Mouse (Mus musculus) kidney, adult 9 months (tissue): ENCODE measurements at regions not wholly inside any gene's neighbourhood (a gene's known extent, or its start where the extent isn't known, plus 50 kb on each side); places are given as distances from the start of the nearest gene placed in this dataset.

ENCODE experiments used
- DNase-seq: peaks from one replicate; pipeline ENCODE4 v3.0.0; 2022

- no peak for DNase-seq
These were observed 349.5 kb downstream of the Ajap1 start for GRCm38 (mm10) chr4:153133147-153133546.

GRCm38 (mm10) chr4:153129345-153129744, 353.3 kb downstream of the Ajap1 start:
- no peak for DNase-seq

- DNase-seq = no peak
These were observed 354.4 kb downstream of the Ajap1 start for GRCm38 (mm10) chr4:153128162-153128561.

- DNase-seq = no peak
These were observed 362.1 kb downstream of the Ajap1 start for GRCm38 (mm10) chr4:153120480-153120879.

- peak; percentile 66 for DNase-seq
These were observed 362.9 kb downstream of the Ajap1 start for GRCm38 (mm10) chr4:153119647-153120102.

- DNase-seq = peak; percentile 49
These were observed 363.6 kb downstream of the Ajap1 start for GRCm38 (mm10) chr4:153118824-153119646.

GRCm38 (mm10) chr4:153114998-153115397, 367.6 kb downstream of the Ajap1 start:
- DNase-seq = no peak

GRCm38 (mm10) chr4:153113577-153113976, 369.0 kb downstream of the Ajap1 start:
- DNase-seq = no peak

GRCm38 (mm10) chr4:153110291-153110746, 372.3 kb downstream of the Ajap1 start:
- peak; percentile 65 for DNase-seq

- no peak for DNase-seq
These were observed 384.0 kb downstream of the Ajap1 start for GRCm38 (mm10) chr4:153098591-153098990.

- no peak for DNase-seq
These were observed 385.0 kb downstream of the Ajap1 start for GRCm38 (mm10) chr4:153097601-153098000.

- DNase-seq = no peak
These were observed 389.5 kb downstream of the Ajap1 start for GRCm38 (mm10) chr4:153093129-153093528.

- DNase-seq = no peak
These were observed 400.4 kb downstream of the Ajap1 start for GRCm38 (mm10) chr4:153082166-153082565.

GRCm38 (mm10) chr4:153074590-153074989, 408.0 kb downstream of the Ajap1 start:
- no peak for DNase-seq

GRCm38 (mm10) chr4:153070190-153070745, 412.3 kb downstream of the Ajap1 start:
- DNase-seq = no peak

GRCm38 (mm10) chr4:153068484-153069033, 414.1 kb downstream of the Ajap1 start:
- no peak for DNase-seq

GRCm38 (mm10) chr4:153064021-153064605, 418.5 kb downstream of the Ajap1 start:
- DNase-seq = no peak

- no peak for DNase-seq
These were observed 419.2 kb downstream of the Ajap1 start for GRCm38 (mm10) chr4:153063402-153063801.

- DNase-seq = no peak
These were observed 424.5 kb downstream of the Ajap1 start for GRCm38 (mm10) chr4:153058152-153058551.

GRCm38 (mm10) chr4:153023711-153024110, 458.9 kb downstream of the Ajap1 start:
- DNase-seq = no peak

- DNase-seq = peak; percentile 96
These were observed 463.4 kb downstream of the Ajap1 start for GRCm38 (mm10) chr4:153019211-153019610.

GRCm38 (mm10) chr4:153018138-153018921, 464.3 kb downstream of the Ajap1 start:
- no peak for DNase-seq

- DNase-seq = peak; percentile 78
These were observed 464.8 kb downstream of the Ajap1 start for GRCm38 (mm10) chr4:153017816-153018137.
